Mouse (Mus musculus) liver, adult 2 months (tissue): ENCODE data around the gene Nudt21. TPM values are rescaled to one million over a fixed set of nuclear protein-coding genes. Genes with fewer than 3 reads are reported as not detected.

Experiments used
- DNase-seq: peaks from one replicate; pipeline ENCODE4 v3.0.0-alpha.2; 2011; ENCODE audit warnings: low read depth, low spot score; ENCODE audit errors: extremely low read depth
- H3K27ac ChIP-seq: fragments of 200-500 bp; replicated peaks from 2 replicates; pipeline ENCODE4 v1.5.1; 2012; ENCODE audit warnings: low read depth, mild to moderate bottlenecking, control low read depth, inconsistent platforms, low read length; ENCODE audit not compliant: insufficient read depth
- H3K27me3 ChIP-seq: fragments of 200-500 bp; 2 replicates; pipeline ENCODE4 v1.6.1; 2012; ENCODE audit warnings: mild to moderate bottlenecking, moderate library complexity, low read length, inconsistent platforms; ENCODE audit not compliant: control insufficient read depth, insufficient read depth
- H3K36me3 ChIP-seq: fragments of 200-500 bp; 2 replicates; pipeline ENCODE4 v1.6.1; 2012; ENCODE audit warnings: low read length, inconsistent platforms; ENCODE audit not compliant: control insufficient read depth, insufficient read depth
- H3K4me1 ChIP-seq: fragments of 200-500 bp; 2 replicates; pipeline ENCODE4 v1.6.1; 2011; ENCODE audit warnings: low read length; ENCODE audit not compliant: control insufficient read depth, insufficient read depth
- H3K4me3 ChIP-seq: fragments of 200-500 bp; 2 replicates; pipeline ENCODE4 v1.5.1; 2011; ENCODE audit warnings: low read depth, mild to moderate bottlenecking, control low read depth, low read length, moderate library complexity; ENCODE audit not compliant: insufficient read depth
- H3K79me2 ChIP-seq: fragments of 200-500 bp; 2 replicates; pipeline ENCODE4 v1.6.1; 2012; ENCODE audit warnings: inconsistent platforms, mild to moderate bottlenecking, low read length, moderate library complexity; ENCODE audit not compliant: control insufficient read depth, insufficient read depth
- H3K9ac ChIP-seq: fragments of 200-500 bp; 2 replicates; pipeline ENCODE4 v1.6.1; 2012; ENCODE audit warnings: low read depth, mild to moderate bottlenecking, control low read depth, inconsistent platforms, low read length
- CTCF ChIP-seq: fragments of 200-500 bp; IDR thresholded peaks from 2 replicates; pipeline ENCODE4 v1.5.1; 2011; ENCODE audit warnings: low read depth, low read length, control low read depth
- POLR2A ChIP-seq: fragments of 200-500 bp; IDR thresholded peaks from 2 replicates; pipeline ENCODE4 v1.6.1; 2011; ENCODE audit warnings: low read length, control low read depth; ENCODE audit not compliant: insufficient read depth; ENCODE audit errors: extremely low read depth
- WGBS: fragments of 180-500 bp; shearing (Covaris S2); methylation state at CpG from one replicate; pipeline ENCODE4 v1.1.7; 2018; 5-methylcytosine and 5-hydroxymethylcytosine counted together
- polyA plus RNA-seq: library from polyadenylated mRNA; depleted of rRNA; stranded (reverse); fragments of >200 nt; gene quantifications from 2 replicates; pipeline ENCODE4 v1.2.3, GENCODE M21; 2012; rRNA removed
- total RNA-seq: library from RNA; depleted of rRNA; stranded (reverse); fragments of >200 nt; gene quantifications from 2 replicates; pipeline ENCODE4 v1.2.3, GENCODE M21; 2014; rRNA removed

Gene Nudt21
- total RNA-seq (16.7 and 24.0 TPM in 2 replicates), polyA plus RNA-seq (26.9 and 31.4 TPM in 2 replicates)

DNA sequence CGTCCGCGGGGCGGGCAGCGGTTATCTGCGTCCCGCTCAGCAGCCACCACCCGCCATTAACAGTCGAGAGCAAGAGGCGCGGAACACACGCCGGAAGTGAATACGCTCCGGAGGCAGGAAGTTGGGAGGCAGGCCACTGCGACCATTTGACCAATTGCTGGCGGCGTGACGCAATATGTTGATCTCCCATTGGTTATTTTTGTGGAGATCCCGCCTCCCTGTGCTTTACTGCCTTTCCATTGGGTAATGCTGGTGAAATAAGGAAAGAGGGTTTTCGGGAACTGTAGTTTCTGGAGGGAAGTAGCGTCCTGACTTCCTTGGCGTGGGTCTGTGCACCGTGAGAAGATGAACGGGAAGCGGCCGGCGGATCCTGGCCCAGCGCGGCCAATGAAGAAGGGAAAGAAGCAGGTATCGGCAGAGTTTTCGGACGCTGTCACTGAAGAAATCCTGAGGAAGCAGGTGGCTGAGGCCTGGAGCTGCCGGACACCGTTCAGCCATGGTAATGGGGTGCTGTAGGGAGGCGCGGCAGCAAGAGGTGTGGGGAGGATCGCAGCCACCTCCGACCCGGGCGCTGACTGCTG lies at the start of gene Nudt21, which contains the start of gene Ogfod1:
Gene Nudt21, minus strand, starts transcription at position 88 of the 581 bp plus-strand sequence.
Gene Ogfod1, plus strand, starts transcription at position 255 of the 581 bp plus-strand sequence.
- DNase-seq, result peak; percentile 96
- Histone ChIP-seq H3K4me1 (peaks cover 9% of the 10 kb centered on the region), H3K27ac (peak within 1 kb of the TSS; percentile 27), H3K9ac (peak within 1 kb of the TSS; percentile 76), H3K4me3 (peak within 1 kb of the TSS; percentile 81), H3K27me3 (no peaks in the 10 kb centered on the region), H3K79me2 (peaks cover 14% of the 10 kb centered on the region; the same call in 1 of the 2 replicates), H3K36me3 (peaks cover 2% of the 10 kb centered on the region; the same call in 1 of the 2 replicates)
- WGBS, result under 1% methylated on average over 41 of the region's 41 CpGs
- no peak for TF ChIP-seq POLR2A
- TF ChIP-seq CTCF, result no peak

DNA sequence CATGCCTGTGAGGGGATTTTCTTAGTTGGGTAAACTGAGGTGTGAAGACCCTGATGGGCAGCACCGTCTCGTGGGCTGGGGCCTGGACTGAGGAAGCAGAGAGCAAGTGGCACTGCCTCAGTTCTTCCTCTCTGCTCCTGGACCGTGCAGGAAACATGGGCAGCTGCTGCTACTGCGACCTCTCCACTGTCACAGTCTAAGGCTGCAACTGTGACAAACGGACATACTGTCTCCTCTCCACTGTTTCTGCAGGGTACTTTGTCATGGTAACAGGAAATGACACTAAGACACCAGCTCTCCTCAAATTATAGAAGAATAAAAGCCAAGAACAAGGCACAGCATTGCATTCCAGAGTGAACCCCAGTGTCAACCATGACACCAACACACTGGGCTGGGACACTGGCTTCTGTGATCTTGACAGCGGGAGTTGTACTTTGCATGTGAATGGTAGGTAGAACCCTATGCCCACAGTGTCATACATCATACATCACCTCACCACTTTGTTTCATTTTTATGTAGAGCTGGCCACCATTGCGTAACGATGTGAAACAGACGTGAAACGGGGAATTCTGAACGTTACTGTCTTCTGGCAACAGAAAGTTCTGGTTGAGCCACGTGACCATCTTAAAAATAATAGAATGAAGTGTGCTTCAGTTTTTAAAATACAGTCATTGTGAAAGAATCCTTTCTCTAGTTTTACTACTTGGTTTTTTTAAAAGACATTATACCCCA lies 39.8 kb upstream of the Nudt21 start:
- 86% methylated on average over 12 of the region's 12 CpGs for WGBS
- TF ChIP-seq POLR2A (no peak), CTCF (no peak)
- H3K4me3 ChIP-seq, result no peak overlapping the region

DNA sequence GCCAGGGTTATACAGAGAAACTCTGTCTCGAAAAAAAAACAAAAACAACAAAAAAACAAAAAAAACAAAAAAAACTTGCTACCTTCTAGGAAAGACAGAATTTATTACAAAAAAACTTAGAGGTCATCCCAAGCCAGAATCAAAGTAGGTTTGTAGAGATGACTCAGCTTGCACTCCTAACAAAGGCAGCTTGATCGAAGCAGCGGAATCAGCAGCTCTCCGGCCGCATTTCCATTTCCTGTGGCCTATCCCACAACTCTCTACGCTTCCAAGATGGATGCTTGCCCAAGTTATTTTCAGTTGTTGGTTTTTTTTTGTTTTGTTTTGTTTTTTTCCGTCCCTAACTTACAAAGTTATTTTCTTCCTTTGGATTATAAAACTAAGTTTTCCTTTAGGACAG lies 32.0 kb upstream of the Nudt21 start:
- Histone ChIP-seq H3K9ac (no peak overlapping the region), H3K4me1 (no peaks in the 10 kb centered on the region), H3K27ac (no peak overlapping the region), H3K36me3 (peaks cover 5% of the 10 kb centered on the region; the same call in 1 of the 2 replicates), H3K79me2 (no peaks in the 10 kb centered on the region), H3K4me3 (no peak overlapping the region), H3K27me3 (no peaks in the 10 kb centered on the region)
- WGBS, result 83% methylated on average over 7 of the region's 7 CpGs
- no peak for DNase-seq
- TF ChIP-seq CTCF (no peak), POLR2A (no peak)

More for the DNA sequence above, 39.8 kb upstream of the Nudt21 start:
- H3K4me1 ChIP-seq, result peaks cover 7% of the 10 kb centered on the region; the same call in 1 of the 2 replicates
- no peaks in the 10 kb centered on the region for H3K27me3 ChIP-seq
- DNase-seq, result no peak
- no peaks in the 10 kb centered on the region for H3K79me2 ChIP-seq
- H3K36me3 ChIP-seq, result no peaks in the 10 kb centered on the region
- H3K9ac ChIP-seq, result no peak overlapping the region
- no peak overlapping the region for H3K27ac ChIP-seq

DNA sequence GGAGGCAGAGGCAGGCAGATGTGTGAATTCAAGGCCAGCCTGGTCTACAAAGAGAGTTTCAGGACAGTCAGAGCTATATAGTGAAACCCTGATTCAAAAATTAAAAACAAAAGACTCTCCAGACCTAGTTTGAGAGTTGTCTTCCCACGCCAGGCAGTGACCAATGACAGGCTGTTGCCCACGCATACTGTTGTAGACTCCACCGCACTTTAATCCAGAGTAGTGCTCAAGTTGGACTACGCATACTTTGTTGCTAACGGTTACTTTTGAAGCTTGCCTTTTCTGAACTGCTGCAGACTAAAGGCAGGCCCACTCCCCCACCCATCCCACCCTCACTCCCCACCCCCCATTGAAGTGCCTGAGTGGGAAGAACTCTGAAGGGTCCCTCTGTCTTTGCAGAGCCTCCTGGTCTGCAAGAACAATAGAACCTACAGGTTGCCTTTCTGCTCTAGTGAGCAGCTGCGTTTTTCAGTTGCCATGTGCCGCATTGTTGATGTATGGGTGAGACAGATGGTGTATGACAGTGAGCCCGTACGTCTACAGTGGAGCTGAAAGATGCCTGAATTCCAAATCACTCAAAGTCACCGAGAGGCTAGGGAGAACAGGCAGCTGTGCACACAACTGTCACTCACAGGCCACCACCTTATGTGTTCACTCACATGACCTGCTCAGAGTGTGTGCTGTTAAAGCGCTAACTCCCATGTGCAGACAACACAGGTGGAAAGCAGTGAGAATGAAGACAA lies 29.5 kb upstream of the Nudt21 start:
- no peak for DNase-seq
- no peak for TF ChIP-seq CTCF
- TF ChIP-seq POLR2A, result no peak
- H3K9ac ChIP-seq, result no peak overlapping the region
- H3K36me3 ChIP-seq, result peaks cover 12% of the 10 kb centered on the region
- no peaks in the 10 kb centered on the region for H3K79me2 ChIP-seq
- H3K4me3 ChIP-seq, result no peak overlapping the region
- H3K27ac ChIP-seq, result no peak overlapping the region
- no peaks in the 10 kb centered on the region for H3K27me3 ChIP-seq
- H3K4me1 ChIP-seq, result no peaks in the 10 kb centered on the region
- 95% methylated on average over 11 of the region's 11 CpGs for WGBS

DNA sequence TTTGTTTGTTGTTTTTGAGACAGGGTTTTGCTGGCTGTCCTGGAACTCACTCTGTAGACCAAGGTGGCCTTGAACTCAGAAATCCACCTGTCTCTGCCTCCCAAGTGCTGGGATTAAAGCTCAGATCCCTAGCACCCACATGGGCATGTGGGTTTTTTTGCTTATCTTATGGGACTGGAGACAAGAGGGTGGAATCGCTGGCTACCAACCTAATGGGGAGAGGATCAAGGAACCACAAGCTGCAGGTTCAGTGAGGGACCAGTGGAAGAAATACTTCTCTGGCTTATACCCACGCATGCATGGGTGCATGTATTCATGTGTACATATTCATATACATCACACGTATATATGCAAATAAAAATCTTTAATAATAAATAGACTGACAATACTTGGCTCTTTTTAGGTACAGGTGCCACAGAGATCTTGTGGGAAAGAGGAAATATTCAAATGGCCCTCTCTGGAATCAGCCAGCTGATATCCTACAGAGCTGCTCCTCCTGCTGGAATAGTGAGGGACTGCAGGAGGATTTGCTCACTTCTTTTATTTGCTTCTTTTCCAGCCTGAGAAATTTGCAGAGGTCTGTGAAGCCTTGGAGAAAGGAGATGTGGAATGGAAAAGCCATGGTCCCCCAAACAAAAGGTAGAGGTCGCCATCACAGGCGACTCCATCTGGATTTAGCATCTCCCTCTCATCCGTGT lies 20.5 kb upstream of the Nudt21 start:
- H3K27me3 ChIP-seq, result no peaks in the 10 kb centered on the region
- WGBS, result 70% methylated on average over 6 of the region's 6 CpGs
- no peak overlapping the region for H3K4me3 ChIP-seq
- H3K4me1 ChIP-seq, result no peaks in the 10 kb centered on the region
- H3K79me2 ChIP-seq, result no peaks in the 10 kb centered on the region
- H3K36me3 ChIP-seq, result peaks cover 43% of the 10 kb centered on the region
- H3K9ac ChIP-seq, result no peak overlapping the region
- DNase-seq, result peak; percentile 20
- no peak overlapping the region for H3K27ac ChIP-seq
- TF ChIP-seq CTCF (peak; percentile 53), POLR2A (no peak)
